Mouse (Mus musculus) B cell, adult 2 months (primary cell): ENCODE results near the gene Madcam1.
A peak's percentile ranks its signal among the peaks of the same experiment; 100 is the strongest.

Experiments
- DNase-seq, 2 experiments: peaks; one replicate each; pipeline ENCODE4 v3.0.0; 2022

Madcam1 gene

DNA sequence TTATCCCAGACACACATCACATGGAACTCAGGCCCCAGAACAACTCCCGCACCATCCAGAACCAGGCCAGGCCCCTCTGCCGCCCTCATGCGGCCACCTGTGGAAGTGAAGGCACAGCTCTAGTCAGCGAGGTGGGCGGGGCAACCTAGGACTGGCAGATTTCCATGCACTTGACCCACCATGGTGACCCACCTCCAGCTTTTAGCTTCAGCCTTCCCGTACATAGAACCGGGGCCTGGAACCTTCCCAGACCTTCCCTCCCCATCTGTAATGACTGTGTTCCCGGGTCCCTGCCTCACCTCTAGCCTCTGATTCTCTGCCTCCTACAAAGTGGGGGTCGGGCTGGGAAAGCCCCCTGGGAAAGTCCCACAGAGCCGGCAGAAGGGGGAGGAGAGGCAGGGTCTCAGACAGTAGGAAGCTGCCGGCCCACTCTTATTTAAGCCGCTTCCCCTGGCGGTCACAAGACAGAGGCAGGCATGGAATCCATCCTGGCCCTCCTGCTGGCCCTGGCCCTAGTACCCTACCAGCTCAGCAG lies at the start of gene Madcam1:
TSS of gene Madcam1 (plus strand) at position 429 of the 535 bp plus-strand sequence.
- peak; percentile 84 to 85 for DNase-seq

DNA sequence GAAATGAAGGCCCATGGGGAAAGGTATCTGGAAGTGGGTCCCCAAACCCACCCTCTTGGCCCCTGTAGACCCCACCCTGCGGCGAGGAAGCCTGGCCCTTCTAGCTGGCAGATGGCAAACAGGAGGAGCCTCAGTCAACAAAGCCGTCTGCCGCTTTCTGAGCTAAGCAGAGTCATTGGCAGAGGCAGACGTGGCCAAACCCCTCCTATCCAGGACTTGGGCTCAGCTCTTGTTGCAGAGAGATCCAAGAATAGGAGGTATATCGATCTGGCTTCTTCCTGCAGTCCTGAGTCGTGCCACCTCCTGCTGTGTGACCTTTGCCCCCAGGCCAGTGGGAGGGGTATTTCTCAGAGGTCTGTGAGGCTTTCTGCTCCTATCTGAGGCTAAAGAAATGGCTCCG lies 48.5 kb upstream of the Madcam1 start:
- DNase-seq = no peak

DNA sequence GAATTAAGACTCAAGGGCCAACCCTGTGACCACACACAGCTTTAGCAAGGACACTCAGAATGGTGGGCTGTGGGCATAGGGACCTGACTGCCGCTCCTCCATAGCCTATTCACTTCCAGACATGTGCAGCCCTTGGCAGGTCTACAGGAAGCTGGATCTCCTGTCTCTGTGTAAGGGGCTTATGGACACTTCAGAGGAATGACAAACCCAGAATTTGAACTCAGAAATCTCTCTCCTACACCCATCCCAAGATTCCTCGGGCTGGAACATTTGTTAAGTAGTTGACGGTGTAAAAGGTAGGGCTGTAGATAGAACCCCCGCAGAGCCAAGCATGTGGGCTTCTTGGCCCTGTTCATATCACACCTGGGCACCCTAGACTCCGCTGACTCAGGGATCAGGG lies 48.0 kb upstream of the Madcam1 start:
- DNase-seq = no peak

DNA sequence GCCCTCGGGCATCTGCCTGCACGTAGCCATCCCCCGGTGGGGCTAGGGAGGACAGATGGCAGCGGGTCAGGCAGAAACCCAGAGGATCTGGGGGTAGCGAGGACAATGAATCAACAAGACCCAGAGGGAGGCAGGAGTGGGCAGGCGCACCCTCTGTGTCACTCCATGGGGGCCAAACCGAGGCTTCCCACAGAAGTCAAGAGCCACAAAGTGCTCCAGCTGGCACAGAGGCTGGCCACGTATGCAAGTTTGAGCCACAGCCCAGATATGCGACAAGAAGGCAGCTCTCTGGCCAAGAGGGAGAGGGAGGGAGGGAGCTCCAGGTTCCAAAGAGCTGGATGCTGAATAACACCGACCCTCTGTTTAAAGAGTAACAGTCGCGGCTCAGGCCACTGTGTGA lies 40.4 kb upstream of the Madcam1 start:
- no peak for DNase-seq

DNA sequence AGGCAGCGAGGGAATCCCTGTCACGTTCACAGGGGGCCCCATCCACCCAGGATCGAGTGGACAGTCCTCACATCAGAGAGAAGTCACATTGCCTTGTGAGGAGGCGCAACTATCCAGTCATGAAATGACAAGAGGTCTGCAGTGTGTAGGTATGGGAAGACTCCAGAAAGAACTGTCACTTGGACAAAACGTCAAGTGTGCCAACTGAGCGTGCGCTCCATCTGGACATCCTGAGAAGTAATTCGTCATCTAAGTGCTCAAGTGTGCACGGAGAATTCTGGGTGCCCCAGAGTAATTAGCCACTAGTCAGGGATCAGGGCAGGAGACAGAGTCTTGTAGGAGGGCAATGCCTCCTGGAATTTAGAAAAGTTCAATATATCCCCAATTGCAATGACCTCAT lies 39.0 kb upstream of the Madcam1 start:
- DNase-seq = no peak

DNA sequence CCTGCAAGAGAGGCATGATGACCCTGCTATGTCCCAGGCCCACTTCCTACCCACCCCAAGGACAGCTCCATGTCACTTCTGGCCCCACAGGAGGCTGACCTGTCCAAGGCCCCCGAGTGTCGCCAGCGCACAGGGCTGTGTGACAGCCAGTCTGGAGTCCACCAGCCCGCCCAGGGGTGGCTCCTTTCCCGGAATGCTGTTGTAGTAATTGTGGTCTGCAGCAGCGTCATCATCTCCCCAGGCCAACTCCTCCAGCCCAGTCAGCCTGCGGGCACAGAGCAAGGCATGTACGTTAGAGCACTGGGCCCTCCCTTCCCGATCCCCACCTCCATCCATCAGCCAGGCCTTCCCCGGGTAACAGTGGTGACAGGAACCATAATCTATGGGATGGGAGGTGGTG lies 38.2 kb upstream of the Madcam1 start:
- no peak for DNase-seq

DNA sequence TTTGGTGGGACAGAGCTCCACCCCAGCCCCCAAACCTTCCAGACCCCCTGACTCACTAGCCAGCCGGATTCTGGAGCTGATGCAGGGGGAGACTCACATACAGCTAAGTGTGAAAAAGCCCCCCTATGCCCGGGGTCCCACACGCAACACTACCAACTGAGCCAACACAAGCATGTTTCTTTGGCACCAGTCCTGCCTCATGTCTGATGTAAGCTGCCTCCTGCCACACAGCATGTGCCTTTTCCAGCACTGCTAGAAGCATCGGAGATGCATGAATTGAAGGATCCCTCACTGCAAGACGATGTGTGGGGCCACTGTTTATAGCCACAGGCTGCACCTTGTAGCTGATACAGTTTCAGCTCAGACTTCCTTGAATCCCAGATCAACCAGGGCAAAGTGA lies 36.0 kb upstream of the Madcam1 start:
- no peak for DNase-seq

DNA sequence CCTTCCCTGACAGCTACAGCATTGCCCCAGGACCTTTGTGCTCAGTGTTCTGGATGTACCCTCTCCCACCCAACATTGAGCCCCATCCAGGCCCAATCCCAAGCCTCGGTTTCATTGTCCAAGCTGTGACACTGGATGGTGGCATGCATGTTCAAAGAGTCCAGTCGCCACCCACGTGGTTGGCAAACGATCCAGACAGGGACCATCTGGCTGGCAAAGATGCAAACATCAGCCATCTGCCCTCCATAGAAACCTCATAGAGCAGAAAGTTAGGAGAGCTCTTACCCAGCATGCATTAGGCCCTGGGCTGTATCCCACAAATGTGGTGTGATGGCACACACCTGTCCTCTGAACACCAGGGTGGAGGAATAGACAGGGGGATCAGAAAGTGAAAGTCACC lies 32.9 kb upstream of the Madcam1 start:
- no peak for DNase-seq

DNA sequence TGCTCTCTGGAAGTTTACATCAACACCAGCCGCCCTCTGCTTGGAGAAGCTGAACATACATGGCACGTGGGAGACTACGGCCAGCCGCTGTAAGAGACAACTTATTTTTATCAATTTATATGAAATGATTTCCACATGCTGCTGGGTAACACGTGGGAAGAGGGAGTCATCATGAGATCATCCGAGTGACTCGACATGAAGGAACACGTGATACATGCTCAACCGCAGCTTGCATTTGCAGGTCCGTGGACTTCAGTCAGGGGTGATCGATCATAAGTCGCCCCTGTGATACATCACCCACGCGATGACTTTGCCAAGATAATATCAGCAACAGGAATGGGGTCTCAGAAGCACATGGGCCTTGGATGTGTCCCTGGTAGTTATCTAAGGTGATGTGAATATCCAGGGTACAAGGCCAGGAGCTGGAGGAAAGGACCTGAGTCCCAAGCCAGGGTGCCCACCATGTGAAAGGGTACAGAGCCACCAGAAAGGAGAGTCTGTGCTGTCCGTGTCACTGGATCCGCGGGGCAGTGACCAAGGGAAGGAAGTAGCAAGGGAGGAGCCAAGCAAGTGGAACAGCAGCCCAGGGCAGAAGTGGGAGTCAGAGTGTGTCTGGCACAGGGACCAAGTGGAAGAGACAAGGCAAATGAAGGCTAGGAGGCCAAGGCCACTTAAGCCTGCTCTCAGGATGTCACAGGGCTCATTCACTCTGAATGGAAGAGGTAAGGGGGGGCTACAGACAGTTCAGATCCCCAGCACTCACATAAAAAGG lies 31.2 kb upstream of the Madcam1 start:
- no peak for DNase-seq

DNA sequence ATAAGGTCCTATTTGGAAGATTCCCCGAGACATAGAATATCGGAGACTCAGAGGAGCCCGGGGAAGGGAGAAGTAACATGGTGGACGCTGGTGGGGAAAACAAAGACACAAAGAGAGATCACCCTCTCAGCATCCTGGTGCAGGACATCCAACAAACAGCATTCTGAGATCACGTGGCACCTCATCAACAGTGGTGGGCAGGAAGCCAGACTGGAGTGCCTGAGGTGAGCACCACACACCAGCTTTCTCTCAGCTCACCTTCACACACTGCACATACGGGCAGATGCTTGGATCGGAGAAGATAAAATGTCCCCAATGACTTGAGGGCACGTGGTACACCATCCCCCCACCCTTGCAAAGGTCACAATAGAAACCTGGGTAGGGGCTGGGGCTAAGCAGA lies 28.1 kb upstream of the Madcam1 start:
- DNase-seq = no peak

DNA sequence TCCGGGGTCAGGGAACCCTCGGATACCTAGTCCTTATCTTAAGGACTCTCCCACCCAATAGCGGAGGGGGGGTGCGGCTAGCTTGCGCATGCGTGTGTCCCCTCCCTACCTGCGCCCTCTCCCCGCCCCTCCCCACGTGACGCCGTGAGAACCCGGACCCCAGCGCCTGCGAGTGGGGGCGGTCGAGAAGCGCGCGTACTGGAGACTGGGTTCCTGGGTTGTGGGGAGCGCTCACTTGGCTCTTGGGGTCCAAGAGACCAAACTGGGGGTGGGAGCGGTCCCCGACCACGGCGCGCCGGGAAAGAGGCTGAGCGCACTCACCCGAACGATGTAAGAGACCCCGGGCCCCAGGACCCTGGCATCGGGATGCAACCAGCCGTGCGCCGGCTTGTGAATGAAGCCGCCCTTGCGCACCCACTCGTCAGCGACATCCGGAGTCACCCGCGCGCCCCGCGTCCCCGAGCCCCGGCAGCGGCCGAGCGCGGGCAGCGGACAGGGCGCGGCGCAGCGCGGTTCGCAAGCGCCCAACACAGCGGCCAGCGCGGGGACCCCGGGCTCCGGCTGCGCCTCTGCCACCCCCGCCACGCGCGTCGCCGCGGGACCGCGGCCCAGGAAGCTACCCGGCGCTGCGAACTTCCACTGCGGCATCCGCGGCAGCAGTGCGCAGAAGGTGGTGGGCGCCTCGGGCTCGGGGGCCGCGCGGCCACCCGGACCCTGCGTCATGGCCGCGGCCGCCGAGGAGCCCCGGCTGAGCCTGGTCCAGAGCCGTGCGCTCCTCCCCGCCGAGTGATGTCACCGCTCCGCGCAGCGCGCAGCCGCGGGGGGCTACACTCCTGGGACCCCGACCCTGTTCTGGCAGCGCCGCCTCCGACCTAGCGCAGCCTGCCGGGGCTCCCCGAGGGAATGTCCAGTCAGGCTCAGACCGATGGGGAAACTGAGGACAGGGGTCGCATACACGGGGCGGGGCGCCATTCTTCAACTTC lies 26.9 kb upstream of the Madcam1 start, which contains the start of gene Shc2:
TSS of gene Shc2 (minus strand) at position 791 of the 983 bp plus-strand sequence.
- no peak for DNase-seq

DNA sequence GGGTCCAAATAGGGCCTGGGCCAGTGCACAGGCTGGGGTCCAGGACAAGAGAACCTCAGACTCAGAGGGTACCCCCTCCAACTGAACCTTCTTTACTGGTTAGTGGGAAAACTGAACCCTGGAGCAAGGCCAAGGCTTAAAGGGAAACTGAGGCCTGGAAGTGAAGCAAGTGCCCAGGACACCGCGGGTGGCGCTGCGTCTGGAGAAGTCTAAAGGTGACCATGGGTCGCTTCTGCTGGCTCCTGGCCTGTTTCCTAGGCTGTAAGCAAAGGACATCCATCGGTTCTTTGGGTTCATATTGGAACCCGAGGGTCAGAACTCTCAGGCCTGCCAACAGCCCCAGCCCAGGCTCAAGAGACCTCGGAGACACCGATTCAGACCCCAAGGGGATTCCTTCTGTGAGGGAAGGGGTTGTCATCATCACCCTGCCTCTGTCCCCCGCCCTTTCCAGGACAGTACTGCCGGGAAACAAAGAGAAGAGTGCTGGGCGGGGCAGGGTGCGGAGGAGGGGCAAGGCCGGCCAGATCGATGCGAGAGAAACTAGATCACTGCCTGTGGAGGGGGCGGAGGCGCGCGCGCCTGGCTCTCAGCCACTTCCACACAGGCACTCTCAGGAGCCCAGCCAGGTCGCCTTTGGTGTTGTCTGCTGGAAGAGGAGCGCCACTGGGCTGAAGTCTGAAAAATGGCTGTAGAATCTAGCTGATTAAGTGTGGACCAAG lies 25.7 kb upstream of the Madcam1 start:
- DNase-seq = no peak

DNA sequence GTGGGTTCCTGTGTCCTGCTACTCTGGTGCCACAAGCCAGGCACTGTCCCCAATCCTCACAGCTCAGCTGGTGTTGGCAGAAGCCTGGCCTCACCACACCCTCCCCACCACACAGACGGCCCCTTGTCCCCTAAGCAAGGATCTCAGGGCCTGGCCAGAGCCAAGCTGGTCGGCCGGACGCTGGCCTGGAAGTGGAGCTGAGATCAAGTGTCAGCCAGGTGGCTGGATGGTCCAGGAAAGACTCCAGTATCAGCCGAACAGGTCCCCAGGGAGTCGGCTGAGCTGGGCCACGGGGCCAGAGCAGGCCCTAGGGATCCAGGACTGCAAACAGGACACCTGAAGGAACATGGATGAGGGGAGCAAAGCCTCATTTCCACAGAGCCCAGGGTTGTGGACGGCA lies 18.6 kb upstream of the Madcam1 start, which contains the start of gene Odf3l2:
TSS of gene Odf3l2 (minus strand) at position 28 of the 400 bp plus-strand sequence.
- DNase-seq = no peak

DNA sequence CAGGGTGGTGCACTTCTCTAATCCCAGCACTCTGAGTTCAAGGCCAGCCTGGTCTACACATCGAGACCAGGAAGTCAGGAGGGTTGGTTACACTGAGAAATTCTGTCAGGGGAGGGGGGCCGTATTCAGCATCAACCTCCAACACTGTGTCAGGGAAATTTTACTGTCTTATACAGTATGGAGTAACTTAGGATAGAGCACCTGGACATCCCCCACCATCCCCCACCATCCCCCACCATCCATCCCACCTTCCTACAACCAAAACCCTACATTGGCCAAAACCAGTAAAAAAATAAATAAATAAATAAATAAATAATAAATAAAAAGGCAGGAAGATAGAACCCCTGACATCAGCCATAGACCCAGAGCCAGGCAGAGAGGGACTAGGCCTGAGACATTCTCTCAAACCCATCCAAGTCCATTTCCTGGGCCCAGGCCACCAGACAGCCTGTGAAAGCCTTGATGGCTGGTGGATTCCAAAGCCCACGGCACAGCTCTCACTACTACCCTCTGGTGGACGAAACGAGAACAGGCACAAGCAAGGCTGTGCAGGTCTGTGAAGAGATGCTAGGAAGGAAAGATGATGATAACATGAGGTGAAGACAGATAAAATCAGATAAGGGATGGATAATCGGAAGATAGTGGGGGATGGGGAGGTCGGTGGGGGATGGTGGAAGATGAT lies 15.1 kb upstream of the Madcam1 start:
- peak; percentile 73 to 76 for DNase-seq

DNA sequence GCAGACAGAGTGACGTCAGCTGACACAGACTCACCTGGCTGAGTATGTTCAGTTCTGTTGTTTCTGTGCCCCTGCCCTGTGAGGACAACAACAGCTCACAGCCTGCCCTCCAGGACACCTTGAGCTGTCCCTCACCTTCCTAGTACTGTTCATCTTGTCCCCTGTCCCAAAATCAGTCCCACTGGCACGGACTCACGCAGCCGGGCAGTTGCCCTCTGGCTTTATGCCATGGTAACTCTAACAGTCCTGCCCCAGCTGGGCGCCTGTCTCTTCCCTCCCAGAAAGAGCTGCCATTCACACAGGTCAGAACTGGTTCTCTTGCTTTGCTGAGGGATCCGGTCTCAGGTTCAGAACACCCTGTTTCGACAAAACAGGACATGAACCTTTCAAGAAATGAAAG lies 11.6 kb upstream of the Madcam1 start:
- DNase-seq = no peak

DNA sequence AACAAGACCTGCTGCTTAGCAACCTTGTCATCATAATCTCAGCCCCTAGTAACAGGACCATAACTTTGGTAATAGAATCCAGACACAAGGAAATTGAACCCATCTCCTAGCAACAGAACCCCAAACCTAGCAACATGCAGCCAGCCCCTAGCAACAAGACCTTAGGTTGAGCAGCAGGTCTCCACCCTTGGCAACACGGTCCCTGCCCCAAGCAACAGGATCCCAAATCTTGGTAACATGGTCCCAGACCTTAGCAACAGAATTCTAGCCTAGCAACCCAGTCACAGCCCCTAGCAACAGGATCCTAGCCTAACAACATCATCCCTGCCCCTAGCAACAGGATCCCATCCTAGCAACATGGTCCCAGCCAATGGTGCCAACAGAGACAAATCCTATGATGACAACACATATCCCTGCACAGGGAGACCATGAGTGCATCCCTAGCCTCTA lies 9.4 kb upstream of the Madcam1 start:
- no peak for DNase-seq

DNA sequence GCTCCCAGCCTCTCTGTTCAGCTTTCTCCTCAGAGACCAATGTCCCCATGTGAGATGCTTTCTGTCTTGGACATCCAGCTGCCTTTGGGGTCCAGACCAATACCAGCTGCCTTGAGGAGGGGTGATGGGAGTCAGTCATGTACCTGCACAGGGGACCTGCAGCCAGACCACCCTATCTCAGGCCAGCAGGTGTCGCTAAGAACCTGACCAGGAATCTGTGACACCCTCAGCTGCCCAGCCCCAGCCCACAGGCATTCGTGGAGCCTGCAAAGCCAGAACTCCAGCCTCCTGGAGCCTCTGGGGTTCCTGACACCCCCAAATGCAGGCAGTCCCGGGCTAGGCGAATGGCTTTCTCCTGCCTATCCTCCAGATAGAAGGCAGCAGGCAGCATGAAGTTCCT lies 5.5 kb upstream of the Madcam1 start:
- DNase-seq = peak; percentile 24 to 33

DNA sequence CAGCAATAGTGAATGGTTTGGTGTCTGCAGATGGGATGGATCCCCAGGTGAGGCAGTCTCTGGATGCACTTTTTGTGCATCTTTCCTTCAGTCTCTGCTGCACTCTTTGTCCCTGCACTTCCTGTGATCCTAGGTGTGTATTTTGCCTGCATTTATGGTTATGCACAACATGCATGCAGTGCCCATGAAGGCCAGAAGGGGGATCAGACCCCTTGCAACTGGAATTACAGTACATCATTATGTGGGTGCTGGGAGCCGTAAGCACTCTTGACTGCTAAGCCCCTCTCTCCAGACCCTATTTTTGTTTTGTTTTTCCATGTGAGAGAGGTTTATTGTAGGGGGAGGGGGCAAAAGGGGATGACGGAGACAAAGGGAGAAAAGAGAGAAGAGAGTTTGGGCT lies 4.1 kb upstream of the Madcam1 start:
- peak; percentile 32 to 36 for DNase-seq

DNA sequence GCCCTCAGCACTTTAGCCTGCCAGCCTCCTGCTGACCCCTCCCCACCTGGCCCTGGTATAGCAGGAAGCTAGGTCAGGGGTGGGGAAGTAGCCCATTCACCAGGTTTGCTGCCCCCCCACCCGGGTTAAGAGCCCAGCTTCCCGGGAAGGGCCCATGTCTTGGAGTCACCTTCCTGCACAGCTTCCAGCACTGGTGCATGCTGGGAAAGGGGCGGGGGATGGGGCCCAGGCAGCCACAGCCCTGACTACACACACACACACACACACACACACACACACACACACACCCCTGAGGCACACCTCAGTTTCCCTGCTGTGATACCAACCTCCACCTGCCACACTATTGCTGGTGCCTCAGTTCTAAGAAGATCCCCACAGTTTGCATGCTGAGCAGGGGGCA lies 2.5 kb upstream of the Madcam1 start:
- no peak for DNase-seq

DNA sequence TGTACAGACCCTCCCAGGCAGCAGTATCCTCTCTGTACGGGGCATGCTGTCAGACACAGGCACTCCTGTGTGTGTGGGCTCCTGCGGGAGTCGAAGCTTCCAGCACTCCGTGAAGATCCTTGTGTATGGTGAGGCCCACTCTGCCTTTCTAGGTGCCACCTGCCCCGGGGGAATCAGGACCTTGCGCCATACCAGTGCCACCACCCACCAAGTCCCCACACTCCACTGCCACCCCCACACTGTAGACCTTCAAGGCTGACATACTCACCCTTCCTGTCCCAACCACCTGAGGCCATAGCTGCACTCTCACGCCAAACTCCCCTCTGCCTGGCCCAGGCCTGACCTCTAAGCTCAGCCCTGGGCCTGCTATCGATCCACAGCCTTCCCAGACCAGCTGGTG lies 692 bp downstream of the Madcam1 start:
- DNase-seq = no peak

DNA sequence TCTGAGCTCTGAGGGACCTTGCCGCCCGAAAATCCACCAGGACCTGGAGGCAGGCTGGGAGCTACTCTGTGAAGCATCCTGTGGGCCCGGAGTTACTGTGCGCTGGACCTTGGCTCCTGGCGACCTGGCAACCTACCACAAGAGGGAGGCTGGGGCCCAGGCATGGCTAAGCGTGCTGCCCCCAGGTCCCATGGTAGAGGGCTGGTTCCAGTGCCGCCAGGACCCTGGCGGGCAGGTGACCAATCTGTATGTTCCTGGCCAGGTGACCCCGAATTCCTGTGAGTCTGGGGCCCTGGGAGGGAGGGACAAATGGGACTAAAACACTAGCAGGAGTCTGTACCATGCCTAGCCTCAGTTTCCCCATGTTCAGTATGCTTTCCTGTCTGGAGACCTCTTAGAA lies 2.1 kb downstream of the Madcam1 start:
- DNase-seq = no peak

DNA sequence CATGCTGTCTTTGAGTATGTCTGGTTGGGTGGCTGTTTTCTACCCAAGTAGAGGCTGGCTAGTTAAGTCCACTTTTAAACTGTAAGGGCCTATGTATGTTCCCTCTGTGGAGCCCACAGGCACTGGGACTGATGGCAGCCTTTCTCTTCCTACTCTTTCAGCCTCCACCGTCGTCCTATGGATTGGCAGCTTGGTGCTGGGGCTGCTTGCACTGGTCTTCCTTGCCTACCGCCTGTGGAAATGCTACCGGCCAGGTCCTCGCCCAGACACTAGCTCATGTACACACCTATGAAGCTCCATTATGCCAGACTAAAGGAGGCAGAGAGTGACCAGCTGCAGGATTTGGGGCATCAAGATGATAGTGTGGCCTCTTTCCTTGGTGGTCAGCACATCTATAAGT lies 3.7 kb downstream of the Madcam1 start:
- DNase-seq = no peak
